Mouse (Mus musculus) intestine, postnatal 0 days (tissue): ENCODE data around the gene Tsks. TPM values are rescaled to one million over a fixed set of nuclear protein-coding genes. Genes with fewer than 3 reads are reported as not detected.
A peak's percentile ranks its signal among the peaks of the same experiment; 100 is the strongest.

ENCODE experiments used
- ATAC-seq: fragments of 200-750 bp; cut with Nextera tagmentation; 2 replicates; pipeline ENCODE4 v1.8.0; 2017; ENCODE audit warnings: mild to moderate bottlenecking, moderate TSS enrichment, moderate library complexity
- H3K27ac ChIP-seq: fragments of 300-500 bp; sonication (generic); 2 replicates; pipeline ENCODE4 v1.5.1; 2014; ENCODE audit warnings: mild to moderate bottlenecking, low read depth, low read length, moderate library complexity
- H3K27me3 ChIP-seq: fragments of 300-500 bp; sonication (generic); replicated peaks from 2 replicates; pipeline ENCODE4 v1.6.1; 2014; ENCODE audit warnings: low read length, mixed read lengths; ENCODE audit not compliant: control insufficient read depth, insufficient read depth
- H3K36me3 ChIP-seq: fragments of 300-500 bp; sonication (generic); 2 replicates; pipeline ENCODE4 v1.6.1; 2014; ENCODE audit warnings: mild to moderate bottlenecking, moderate library complexity; ENCODE audit not compliant: control insufficient read depth, insufficient read depth
- H3K4me1 ChIP-seq: fragments of 300-500 bp; sonication (generic); replicated peaks from 2 replicates; pipeline ENCODE4 v1.6.1; 2014; ENCODE audit warnings: antibody characterized with exemption, low read length, mixed read lengths; ENCODE audit not compliant: control insufficient read depth, insufficient read depth
- H3K4me2 ChIP-seq: fragments of 300-500 bp; sonication (generic); replicated peaks from 2 replicates; pipeline ENCODE4 v1.6.1; 2014; ENCODE audit warnings: low read depth, mild to moderate bottlenecking, moderate library complexity
- H3K4me3 ChIP-seq: fragments of 300-500 bp; sonication (generic); 2 replicates; pipeline ENCODE4 v1.5.1; 2014; ENCODE audit warnings: low read depth, low read length
- H3K9ac ChIP-seq: fragments of 300-500 bp; sonication (generic); 2 replicates; pipeline ENCODE4 v1.6.1; 2014; ENCODE audit warnings: mild to moderate bottlenecking, low read depth, low read length
- H3K9me3 ChIP-seq: fragments of 300-500 bp; sonication (generic); 2 replicates; pipeline ENCODE4 v1.6.1; 2016; ENCODE audit warnings: mixed run types; ENCODE audit not compliant: control insufficient read depth
- CTCF ChIP-seq: sonication (generic); IDR thresholded peaks from 2 replicates; pipeline ENCODE4 v1.5.1; 2016; ENCODE audit warnings: low read depth, mild to moderate bottlenecking, control low read depth, antibody characterized with exemption, moderate library complexity
- WGBS: fragments of 180-500 bp; shearing (Covaris S2); extraction: QIAGEN DNeasy Blood & Tissue Kit; methylation state at CpG from one replicate; pipeline ENCODE4 v1.1.7; 2014; 5-methylcytosine and 5-hydroxymethylcytosine counted together
- polyA plus RNA-seq: library from polyadenylated mRNA; unstranded; fragments of >200 nt; fragmentation: Nextera tagmentation; extraction: Ambion mirVana; gene quantifications from 2 replicates; pipeline ENCODE4 v1.2.1, GENCODE M21; 2015

Tsks gene
- polyA plus RNA-seq, 1 experiment from 2014 or later, result 0.13 TPM

DNA sequence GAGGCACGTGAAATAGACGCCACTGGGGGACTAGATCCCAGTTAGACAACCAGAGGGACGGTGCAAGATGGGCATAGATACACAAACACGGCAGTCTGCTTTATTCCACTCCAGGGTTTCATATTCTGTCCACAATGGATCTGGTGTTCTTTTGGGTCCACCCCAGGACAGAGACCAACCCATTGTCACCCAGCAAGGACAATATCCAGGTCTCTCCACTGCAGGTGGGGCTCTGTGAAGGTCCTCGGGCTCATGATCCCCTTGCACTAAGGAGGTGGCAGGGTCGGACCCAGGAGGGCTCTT is 32.1 kb downstream of the Tsks start:
- Histone ChIP-seq H3K4me3 (no peak overlapping the region), H3K9me3 (no peaks in the 10 kb centered on the region), H3K4me2 (peak overlapping the region; percentile 63; the same call in 1 of the 2 replicates), H3K27ac (no peak overlapping the region), H3K36me3 (peaks cover 45% of the 10 kb centered on the region), H3K27me3 (no peaks in the 10 kb centered on the region), H3K4me1 (peaks cover 4% of the 10 kb centered on the region; the same call in 1 of the 2 replicates), H3K9ac (no peak overlapping the region)
- WGBS, result 18% methylated on average over 6 of the region's 6 CpGs
- no peak for ATAC-seq
- no peak for TF ChIP-seq CTCF

GRCm38 (mm10) chr7:44978300-44978699 is 35.3 kb downstream of the Tsks start:
- Histone ChIP-seq H3K4me2 (no peak overlapping the region), H3K9ac (no peak overlapping the region), H3K4me1 (no peaks in the 10 kb centered on the region), H3K27me3 (no peaks in the 10 kb centered on the region), H3K4me3 (no peak overlapping the region), H3K9me3 (no peaks in the 10 kb centered on the region), H3K27ac (peak overlapping the region; percentile 30; the same call in 1 of the 2 replicates), H3K36me3 (peaks cover 67% of the 10 kb centered on the region)
- WGBS, result 93% methylated on average over 3 of the region's 3 CpGs
- no peak for ATAC-seq
- peak; percentile 18; the same call in 1 of the 2 replicates for TF ChIP-seq CTCF

DNA sequence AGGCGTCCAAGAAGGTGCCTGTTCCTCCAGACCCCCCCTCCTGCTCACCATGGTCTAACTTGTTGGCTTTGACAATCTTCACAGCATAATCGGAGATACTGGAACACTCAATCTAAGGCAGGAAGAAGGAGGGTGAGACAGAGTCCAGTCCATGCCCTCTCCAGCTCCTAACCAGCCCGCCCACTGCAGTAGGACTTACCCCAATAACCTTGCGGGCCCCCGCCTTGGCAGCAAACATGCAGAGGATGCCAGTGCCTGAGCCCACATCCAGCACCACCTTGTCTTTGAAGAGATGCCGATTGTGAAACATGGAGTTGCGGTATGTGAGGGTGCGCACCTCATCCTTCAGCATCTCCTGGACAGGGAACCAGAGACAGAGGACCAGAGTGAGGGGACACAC is 38.5 kb downstream of the Tsks start:
- no peak for TF ChIP-seq CTCF
- no peaks in the 10 kb centered on the region for H3K27me3 ChIP-seq
- no peak for ATAC-seq
- H3K9ac ChIP-seq, result no peak overlapping the region
- no peak overlapping the region for H3K27ac ChIP-seq
- H3K4me3 ChIP-seq, result no peak overlapping the region
- H3K4me1 ChIP-seq, result no peaks in the 10 kb centered on the region
- H3K4me2 ChIP-seq, result no peak overlapping the region
- no peaks in the 10 kb centered on the region for H3K9me3 ChIP-seq
- peaks cover 57% of the 10 kb centered on the region for H3K36me3 ChIP-seq
- 93% methylated on average over 8 of the region's 8 CpGs for WGBS

GRCm38 (mm10) chr7:44983085-44983484 is 40.1 kb downstream of the Tsks start:
- Histone ChIP-seq H3K27ac (no peak overlapping the region; the same call in 1 of the 2 replicates), H3K4me1 (no peaks in the 10 kb centered on the region), H3K4me2 (no peak overlapping the region), H3K36me3 (peaks cover 42% of the 10 kb centered on the region), H3K4me3 (no peak overlapping the region), H3K9me3 (no peaks in the 10 kb centered on the region), H3K27me3 (no peaks in the 10 kb centered on the region), H3K9ac (no peak overlapping the region)
- no peak for ATAC-seq
- peak; percentile 97 for TF ChIP-seq CTCF
- WGBS, result 20% methylated on average over 6 of the region's 6 CpGs

DNA sequence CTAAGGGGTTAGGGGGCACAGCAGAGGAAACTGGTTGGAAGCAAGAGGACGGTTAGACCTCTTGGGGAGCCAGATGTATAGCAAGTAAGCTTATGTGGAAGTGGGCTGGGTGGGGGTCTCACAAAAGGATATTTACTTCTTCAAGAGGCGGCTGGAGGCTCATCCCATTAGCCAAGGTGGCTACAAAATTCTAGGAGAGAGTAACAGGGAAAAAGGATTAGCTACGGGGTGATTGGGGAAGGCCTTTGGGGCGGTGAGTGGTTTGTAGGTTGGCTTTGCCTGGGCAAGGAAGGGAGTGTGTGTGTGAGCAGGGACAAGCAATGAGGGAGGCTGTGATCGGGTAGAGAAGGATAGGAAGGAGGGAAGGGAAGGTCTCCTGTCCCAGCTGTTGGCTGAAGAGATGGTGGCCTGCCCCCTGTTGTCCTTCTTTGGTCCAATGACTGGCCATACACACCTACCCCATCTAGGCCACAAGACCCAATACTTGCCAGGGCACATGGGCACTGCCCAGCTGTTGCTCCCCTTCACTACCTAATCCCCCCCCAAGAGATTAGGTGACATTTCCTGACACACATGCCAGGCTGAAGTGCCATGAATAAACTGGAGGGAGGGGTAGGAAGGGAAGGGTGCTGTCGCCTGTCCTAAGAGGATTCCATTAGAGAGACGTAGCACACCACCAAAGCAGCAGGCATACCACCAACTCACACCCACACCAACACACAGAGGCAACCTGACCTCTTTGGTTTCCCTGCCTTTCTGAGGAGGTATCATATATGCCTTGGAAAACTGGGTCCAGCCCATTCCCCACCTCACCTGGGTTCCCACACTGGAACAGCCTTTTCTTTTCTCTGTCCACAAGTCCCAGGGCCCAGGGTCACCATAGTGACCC is 41.2 kb downstream of the Tsks start:
- H3K36me3 ChIP-seq, result peaks cover 31% of the 10 kb centered on the region
- TF ChIP-seq CTCF, result peak; percentile 21; the same call in 1 of the 2 replicates
- WGBS, result 71% methylated on average over 7 of the region's 7 CpGs

DNA sequence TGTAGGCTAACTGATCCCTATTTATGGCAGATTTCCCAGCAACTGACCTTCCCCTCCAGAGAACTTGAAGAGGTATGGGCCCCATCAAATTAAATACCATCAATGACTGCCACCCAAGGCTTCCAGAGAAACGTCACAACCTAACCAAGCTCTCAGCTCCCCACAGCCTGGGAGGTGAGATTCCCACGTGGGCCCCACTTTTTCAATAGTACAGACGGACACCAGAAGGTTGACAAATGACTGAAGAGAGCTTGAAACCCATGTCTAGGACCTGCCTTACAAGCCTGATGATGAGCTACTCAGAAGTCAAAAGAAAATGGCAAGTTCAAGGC is 41.8 kb downstream of the Tsks start:
- Histone ChIP-seq H3K4me2 (peak overlapping the region; percentile 73; the same call in 1 of the 2 replicates), H3K9me3 (no peaks in the 10 kb centered on the region), H3K4me1 (no peaks in the 10 kb centered on the region), H3K27me3 (no peaks in the 10 kb centered on the region), H3K36me3 (peaks cover 25% of the 10 kb centered on the region), H3K4me3 (no peak overlapping the region), H3K9ac (no peak overlapping the region), H3K27ac (no peak overlapping the region)
- no peak for TF ChIP-seq CTCF
- WGBS, result 31% methylated on average over 3 of the region's 3 CpGs
- no peak for ATAC-seq

More for the DNA sequence above, 41.2 kb downstream of the Tsks start:
- no peak overlapping the region for H3K4me2 ChIP-seq
- H3K9me3 ChIP-seq, result no peaks in the 10 kb centered on the region
- no peak overlapping the region for H3K9ac ChIP-seq
- H3K4me1 ChIP-seq, result no peaks in the 10 kb centered on the region
- H3K27ac ChIP-seq, result no peak overlapping the region
- no peak for ATAC-seq
- H3K4me3 ChIP-seq, result no peak overlapping the region
- H3K27me3 ChIP-seq, result no peaks in the 10 kb centered on the region
